Mouse (Mus musculus) forebrain, postnatal 0 days (tissue): Measurements from ENCODE around the gene Wrap73. TPM values are rescaled to one million over a fixed set of nuclear protein-coding genes. Genes with fewer than 3 reads are reported as not detected.
A peak's percentile ranks its signal among the peaks of the same experiment; 100 is the strongest.

ENCODE experiments used
- ATAC-seq: fragments of 200-750 bp; cut with Nextera tagmentation; 2 replicates; pipeline ENCODE4 v1.8.0; 2017; ENCODE audit warnings: mild to moderate bottlenecking, moderate library complexity
- DNase-seq: peaks from one replicate; pipeline ENCODE4 v3.0.0-alpha.2; 2015
- H3K27ac ChIP-seq: fragments of 300-500 bp; sonication (generic); 2 replicates; pipeline ENCODE4 v1.5.1; 2014; ENCODE audit warnings: low read depth, mild to moderate bottlenecking, antibody characterized with exemption, low read length, moderate library complexity, mixed read lengths
- H3K27me3 ChIP-seq: fragments of 300-500 bp; sonication (generic); 2 replicates; pipeline ENCODE4 v1.6.1; 2014; ENCODE audit warnings: mild to moderate bottlenecking, low read length, mixed read lengths; ENCODE audit not compliant: insufficient read depth
- H3K36me3 ChIP-seq: fragments of 300-500 bp; sonication (generic); 2 replicates; pipeline ENCODE4 v1.6.1; 2014; ENCODE audit warnings: mild to moderate bottlenecking, moderate library complexity; ENCODE audit not compliant: insufficient read depth
- H3K4me1 ChIP-seq: fragments of 300-500 bp; sonication (generic); 2 replicates; pipeline ENCODE4 v1.6.1; 2014; ENCODE audit warnings: antibody characterized with exemption; ENCODE audit not compliant: insufficient read depth
- H3K4me2 ChIP-seq: fragments of 300-500 bp; sonication (generic); 2 replicates; pipeline ENCODE4 v1.6.1; 2014; ENCODE audit warnings: low read depth, mild to moderate bottlenecking, moderate library complexity
- H3K4me3 ChIP-seq: fragments of 300-500 bp; sonication (generic); 2 replicates; pipeline ENCODE4 v1.5.1; 2014; ENCODE audit warnings: low read depth, low read length, mixed read lengths
- H3K9ac ChIP-seq: fragments of 300-500 bp; sonication (generic); 2 replicates; pipeline ENCODE4 v1.6.1; 2014; ENCODE audit warnings: mild to moderate bottlenecking
- H3K9me3 ChIP-seq: fragments of 300-500 bp; sonication (generic); 2 replicates; pipeline ENCODE4 v1.6.1; 2016; ENCODE audit warnings: low read length
- CTCF ChIP-seq: sonication (generic); IDR thresholded peaks from 2 replicates; pipeline ENCODE4 v1.5.1; 2016; ENCODE audit warnings: antibody characterized with exemption, control low read depth, low read depth
- WGBS: fragments of 180-500 bp; shearing (Covaris S2); extraction: QIAGEN DNeasy Blood & Tissue Kit; methylation state at CpG from one replicate; pipeline ENCODE4 v1.1.7; 2014; 5-methylcytosine and 5-hydroxymethylcytosine counted together
- polyA plus RNA-seq: library from polyadenylated mRNA; unstranded; fragments of >200 nt; fragmentation: Nextera tagmentation; extraction: Ambion mirVana; gene quantifications from 2 replicates; pipeline ENCODE4 v1.2.1, GENCODE M21; 2015
- total RNA-seq: library from RNA; depleted of rRNA; stranded (reverse); fragments of >200 nt; gene quantifications from 2 replicates; pipeline ENCODE4 v1.2.3, GENCODE M21; 2014; rRNA removed

The Wrap73 gene
- total and polyA plus RNA-seq, 2 experiments from 2014 or later: 37.6 to 44.4 TPM

- Histone ChIP-seq H3K36me3 (no peaks in the 10 kb centered on the region), H3K27me3 (no peaks in the 10 kb centered on the region), H3K9ac (no peak overlapping the region), H3K27ac (no peak overlapping the region), H3K4me1 (no peaks in the 10 kb centered on the region), H3K4me2 (no peak overlapping the region), H3K9me3 (no peaks in the 10 kb centered on the region), H3K4me3 (no peak overlapping the region)
- ATAC-seq (no peak), DNase-seq (no peak)
- 70% methylated on average over 7 of the region's 7 CpGs for WGBS
- TF ChIP-seq CTCF: no peak
These were observed 62.4 kb downstream of the Wrap73 start for GRCm38 (mm10) chr4:154204532-154204931.

DNA sequence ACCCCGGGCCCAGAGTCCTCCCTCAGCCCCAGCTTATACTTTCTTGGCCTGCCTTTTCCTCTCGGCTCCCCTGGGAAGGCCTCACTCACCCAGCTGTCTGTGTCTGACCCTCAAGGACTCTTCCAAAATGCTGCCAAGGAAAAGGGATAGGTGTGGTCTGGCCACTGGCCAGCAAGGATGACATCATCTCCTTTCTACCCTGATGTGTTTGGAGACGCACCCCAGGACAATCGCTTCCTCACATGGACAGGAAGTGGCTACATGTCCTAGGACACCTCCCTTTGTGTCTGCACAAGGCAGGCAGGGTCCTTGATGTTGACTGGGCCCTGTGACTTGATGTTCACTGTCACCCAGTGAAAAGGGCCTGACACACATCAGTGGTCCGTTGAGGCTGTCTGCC is 63.2 kb downstream of the Wrap73 start:
- Histone ChIP-seq H3K9me3 (no peaks in the 10 kb centered on the region), H3K36me3 (no peaks in the 10 kb centered on the region), H3K9ac (no peak overlapping the region), H3K4me3 (no peak overlapping the region), H3K4me1 (no peaks in the 10 kb centered on the region), H3K27me3 (no peaks in the 10 kb centered on the region), H3K4me2 (no peak overlapping the region), H3K27ac (no peak overlapping the region)
- ATAC-seq: no peak
- TF ChIP-seq CTCF: no peak
- WGBS: 67% methylated on average over 5 of the region's 5 CpGs
- DNase-seq: no peak

DNA sequence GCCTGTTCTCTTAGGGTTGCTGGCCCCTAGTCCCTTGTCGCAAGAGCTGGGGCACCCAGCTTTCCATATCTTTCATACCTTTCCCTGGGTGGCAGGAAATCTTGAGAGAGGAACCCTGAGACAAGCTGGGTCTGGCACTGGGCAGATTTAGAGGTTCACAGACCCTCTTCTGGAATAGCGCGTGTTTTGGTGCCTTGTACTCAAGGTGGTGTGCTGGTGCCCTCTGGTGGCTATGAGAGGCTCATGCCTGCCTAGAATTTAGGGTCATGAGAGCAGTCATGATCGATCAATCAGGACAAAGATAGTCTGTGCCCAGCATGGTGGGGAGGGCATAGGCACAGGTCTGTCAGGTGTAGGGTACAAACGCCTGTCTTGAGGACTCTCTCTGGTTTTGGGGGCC is 65.1 kb downstream of the Wrap73 start:
- peak; percentile 97 for TF ChIP-seq CTCF
- Histone ChIP-seq H3K4me3 (no peak overlapping the region), H3K36me3 (no peaks in the 10 kb centered on the region), H3K9me3 (no peaks in the 10 kb centered on the region), H3K27ac (no peak overlapping the region), H3K27me3 (no peaks in the 10 kb centered on the region), H3K4me2 (no peak overlapping the region), H3K9ac (no peak overlapping the region), H3K4me1 (no peaks in the 10 kb centered on the region)
- DNase-seq (peak; percentile 84), ATAC-seq (peak; percentile 81)
- 18% methylated on average over 5 of the region's 5 CpGs for WGBS

DNA sequence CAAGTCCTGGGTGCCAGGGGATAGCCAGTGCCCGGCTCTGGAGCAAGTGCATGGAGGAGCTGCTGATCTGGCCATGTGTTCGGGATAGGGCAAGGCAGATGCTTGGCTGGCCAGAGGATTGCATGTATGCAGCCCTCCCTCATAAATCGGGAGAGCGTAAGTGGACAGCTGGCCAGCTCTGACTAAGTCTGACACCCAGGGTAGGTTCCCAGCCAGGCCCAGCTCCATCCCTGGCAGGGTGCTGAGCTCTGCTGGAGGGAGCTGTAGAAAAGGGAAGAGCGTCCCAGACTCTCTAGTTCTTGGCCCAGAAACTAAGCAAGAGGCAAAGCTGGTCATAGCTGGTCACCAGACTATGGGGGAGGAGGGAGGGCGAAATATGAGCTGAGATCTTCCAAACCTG is 66.9 kb downstream of the Wrap73 start:
- TF ChIP-seq CTCF: no peak
- Histone ChIP-seq H3K27ac (no peak overlapping the region), H3K9ac (no peak overlapping the region), H3K36me3 (no peaks in the 10 kb centered on the region), H3K4me3 (no peak overlapping the region), H3K4me1 (no peaks in the 10 kb centered on the region), H3K9me3 (no peaks in the 10 kb centered on the region), H3K4me2 (no peak overlapping the region), H3K27me3 (no peaks in the 10 kb centered on the region)
- no peak for DNase-seq
- no peak for ATAC-seq
- WGBS: 67% methylated on average over 6 of the region's 6 CpGs

- Histone ChIP-seq H3K27me3 (no peaks in the 10 kb centered on the region), H3K9me3 (no peaks in the 10 kb centered on the region), H3K4me3 (no peak overlapping the region), H3K4me2 (no peak overlapping the region), H3K4me1 (no peaks in the 10 kb centered on the region), H3K27ac (no peak overlapping the region), H3K9ac (no peak overlapping the region), H3K36me3 (no peaks in the 10 kb centered on the region)
- no peak for DNase-seq
- WGBS: 26% methylated on average over 3 of the region's 3 CpGs
- ATAC-seq: no peak
- no peak for TF ChIP-seq CTCF
These were observed 67.7 kb downstream of the Wrap73 start for GRCm38 (mm10) chr4:154209825-154210224.

DNA sequence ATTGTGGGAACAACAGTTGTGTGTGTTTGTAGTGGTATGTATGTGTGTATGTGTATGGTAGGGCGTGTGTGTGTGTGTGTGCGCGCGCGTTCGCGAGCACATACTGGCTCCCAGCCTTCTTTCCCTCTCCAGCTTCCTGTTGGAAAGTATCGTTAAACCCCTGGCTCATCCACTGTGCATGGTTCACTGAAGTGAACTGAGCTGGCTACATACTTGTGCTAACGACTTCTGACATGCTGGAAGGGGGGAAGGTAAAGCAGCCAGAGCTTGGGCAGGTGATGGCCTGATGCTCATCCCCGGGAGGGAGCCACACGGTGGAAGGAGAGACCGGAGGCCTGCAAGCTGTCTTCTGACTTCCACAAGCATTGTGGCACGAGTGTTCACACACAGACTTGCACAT is 69.3 kb downstream of the Wrap73 start:
- no peak for ATAC-seq
- Histone ChIP-seq H3K27me3 (no peaks in the 10 kb centered on the region), H3K4me2 (no peak overlapping the region), H3K9ac (no peak overlapping the region), H3K9me3 (no peaks in the 10 kb centered on the region), H3K27ac (no peak overlapping the region), H3K4me1 (no peaks in the 10 kb centered on the region), H3K36me3 (no peaks in the 10 kb centered on the region), H3K4me3 (no peak overlapping the region)
- WGBS: 82% methylated on average over 13 of the region's 13 CpGs
- DNase-seq: no peak
- TF ChIP-seq CTCF: no peak

DNA sequence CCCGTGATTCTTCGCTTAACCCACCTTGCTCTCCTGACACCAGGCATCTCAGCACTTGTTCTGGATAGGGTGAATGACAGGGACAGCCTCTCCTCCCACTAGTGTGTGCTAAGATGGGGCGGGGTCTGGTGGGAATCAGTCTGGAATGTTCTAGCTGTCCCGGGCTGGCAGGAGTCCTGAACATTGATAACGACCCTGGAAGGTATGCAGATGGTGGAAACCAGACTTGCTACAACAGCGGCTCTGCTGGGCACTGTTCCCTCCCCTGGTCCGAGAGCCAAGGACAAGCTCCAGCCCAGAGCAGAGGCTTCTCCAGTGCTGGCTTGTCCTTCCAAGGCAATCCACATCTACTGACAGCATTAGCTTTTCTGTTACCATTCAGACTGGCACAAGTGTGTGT is 71.4 kb downstream of the Wrap73 start:
- H3K4me1 ChIP-seq: no peaks in the 10 kb centered on the region
- DNase-seq (peak; percentile 27), ATAC-seq (peak; percentile 40; the same call in 1 of the 2 replicates)
- no peak overlapping the region for H3K4me3 ChIP-seq
- H3K9me3 ChIP-seq: no peaks in the 10 kb centered on the region
- H3K27me3 ChIP-seq: no peaks in the 10 kb centered on the region
- no peak for TF ChIP-seq CTCF
- H3K27ac ChIP-seq: no peak overlapping the region
- no peak overlapping the region for H3K4me2 ChIP-seq
- H3K36me3 ChIP-seq: no peaks in the 10 kb centered on the region
- WGBS: 56% methylated on average over 7 of the region's 7 CpGs
- H3K9ac ChIP-seq: no peak overlapping the region

GRCm38 (mm10) chr4:154214075-154214474 is 71.9 kb downstream of the Wrap73 start:
- Histone ChIP-seq H3K4me1 (no peaks in the 10 kb centered on the region), H3K4me2 (no peak overlapping the region), H3K36me3 (no peaks in the 10 kb centered on the region), H3K9ac (no peak overlapping the region), H3K27me3 (no peaks in the 10 kb centered on the region), H3K9me3 (no peaks in the 10 kb centered on the region), H3K27ac (no peak overlapping the region), H3K4me3 (no peak overlapping the region)
- DNase-seq: no peak
- TF ChIP-seq CTCF: no peak
- ATAC-seq: no peak
- 11% methylated on average over 5 of the region's 5 CpGs for WGBS

Other genes starting within 250 kb of the Wrap73 start
- 38.6 and 46.4 TPM in 2 replicates for gene A430005L14Rik, start 185.1 kb upstream of the Wrap73 start, total RNA-seq
- gene A430005L14Rik, start 185.1 kb upstream of the Wrap73 start, polyA plus RNA-seq: 47.6 and 50.9 TPM in 2 replicates
- 18.9 and 22.7 TPM in 2 replicates for gene Dffb, start 167.2 kb upstream of the Wrap73 start, total RNA-seq
- gene Dffb, start 167.2 kb upstream of the Wrap73 start, polyA plus RNA-seq: 8.6 and 9.3 TPM in 2 replicates
- 9.2 and 10.5 TPM in 2 replicates for gene Cep104, start 167.2 kb upstream of the Wrap73 start, total RNA-seq
- gene Cep104, start 167.2 kb upstream of the Wrap73 start, polyA plus RNA-seq: 7.7 and 9.9 TPM in 2 replicates
- 21.9 and 27.4 TPM in 2 replicates for gene Lrrc47, start 130.6 kb upstream of the Wrap73 start, total RNA-seq
- gene Lrrc47, start 130.6 kb upstream of the Wrap73 start, polyA plus RNA-seq: 19.4 and 20.5 TPM in 2 replicates
- gene Smim1, start 116.1 kb upstream of the Wrap73 start, total RNA-seq: 8.5 and 10.2 TPM in 2 replicates
- gene Smim1, start 116.1 kb upstream of the Wrap73 start, polyA plus RNA-seq: 7.2 TPM in 2 replicates
- gene Ccdc27, start 99.7 kb upstream of the Wrap73 start, total RNA-seq: not detected in 2 replicates
- gene Ccdc27, start 99.7 kb upstream of the Wrap73 start, polyA plus RNA-seq: not detected in 2 replicates
- 2.2 and 3.9 TPM in 2 replicates for gene Trp73, start 2.2 kb upstream of the Wrap73 start, total RNA-seq
- 3.5 and 4.1 TPM in 2 replicates for gene Trp73, start 2.2 kb upstream of the Wrap73 start, polyA plus RNA-seq
- 185 and 202 TPM in 2 replicates for gene Tprgl, start 18.3 kb downstream of the Wrap73 start, total RNA-seq
- gene Tprgl, start 18.3 kb downstream of the Wrap73 start, polyA plus RNA-seq: 223 and 224 TPM in 2 replicates
- 22.2 and 36.5 TPM in 2 replicates for gene Megf6, start 28.4 kb downstream of the Wrap73 start, total RNA-seq
- gene Megf6, start 28.4 kb downstream of the Wrap73 start, polyA plus RNA-seq: 5.6 and 7.7 TPM in 2 replicates
- 1.1 and 2.4 TPM in 2 replicates for gene Arhgef16, start 159.3 kb downstream of the Wrap73 start, total RNA-seq
- gene Arhgef16, start 159.3 kb downstream of the Wrap73 start, polyA plus RNA-seq: 1.4 and 1.5 TPM in 2 replicates
- gene B230104I21Rik, start 193.8 kb downstream of the Wrap73 start, total RNA-seq: 0.54 and 0.90 TPM in 2 replicates
- gene B230104I21Rik, start 193.8 kb downstream of the Wrap73 start, polyA plus RNA-seq: not detected in 2 replicates